Mouse (Mus musculus) embryonic facial prominence, embryonic 10.5 days (tissue): ENCODE measurements around the gene Vmn1r193. TPM values are rescaled to one million over a fixed set of nuclear protein-coding genes. Genes with fewer than 3 reads are reported as not detected.
"Not testable (repeated sequence)": the region's sequence is repeated elsewhere in the genome, so short reads cannot be mapped to it uniquely, and the experiment has no call there.

Source experiments
- DNase-seq: peaks from one replicate; pipeline ENCODE4 v3.0.0-alpha.2; 2017; ENCODE audit warnings: low spot score
- H3K27ac ChIP-seq: fragments of 300-500 bp; sonication (generic); replicated peaks from 2 replicates; pipeline ENCODE4 v1.5.1; 2016; ENCODE audit warnings: mild to moderate bottlenecking
- H3K27me3 ChIP-seq: fragments of 300-500 bp; sonication (generic); replicated peaks from 2 replicates; pipeline ENCODE4 v1.6.1; 2016; ENCODE audit warnings: low read depth, mild to moderate bottlenecking; ENCODE audit not compliant: poor library complexity, severe bottlenecking
- H3K36me3 ChIP-seq: fragments of 300-500 bp; sonication (generic); replicated peaks from 2 replicates; pipeline ENCODE4 v1.6.1; 2016; ENCODE audit warnings: mild to moderate bottlenecking, moderate library complexity
- H3K4me1 ChIP-seq: fragments of 300-500 bp; sonication (generic); 2 replicates; pipeline ENCODE4 v1.6.1; 2016
- H3K4me3 ChIP-seq: fragments of 300-500 bp; sonication (generic); 2 replicates; pipeline ENCODE4 v1.5.1; 2016; ENCODE audit warnings: mild to moderate bottlenecking, moderate library complexity
- H3K9me3 ChIP-seq: fragments of 300-500 bp; sonication (generic); 2 replicates; pipeline ENCODE4 v1.6.1; 2016; ENCODE audit warnings: mild to moderate bottlenecking
- WGBS: fragments of 180-500 bp; shearing (Covaris S2); methylation state at CpG from one replicate; pipeline ENCODE4 v1.1.7; 2016; 5-methylcytosine and 5-hydroxymethylcytosine counted together
- microRNA-seq: library from miRNA; unstranded; fragments of <30 nt; microRNA quantifications from one replicate; pipeline ENCODE4, GENCODE M21; 2017
- polyA plus RNA-seq: library from polyadenylated mRNA; unstranded; fragments of >200 nt; fragmentation: Nextera tagmentation; extraction: Ambion mirVana; gene quantifications from 2 replicates; pipeline ENCODE4 v1.2.1, GENCODE M21; 2016

Vmn1r193 gene
- not detected in 2 replicates for polyA plus RNA-seq

DNA sequence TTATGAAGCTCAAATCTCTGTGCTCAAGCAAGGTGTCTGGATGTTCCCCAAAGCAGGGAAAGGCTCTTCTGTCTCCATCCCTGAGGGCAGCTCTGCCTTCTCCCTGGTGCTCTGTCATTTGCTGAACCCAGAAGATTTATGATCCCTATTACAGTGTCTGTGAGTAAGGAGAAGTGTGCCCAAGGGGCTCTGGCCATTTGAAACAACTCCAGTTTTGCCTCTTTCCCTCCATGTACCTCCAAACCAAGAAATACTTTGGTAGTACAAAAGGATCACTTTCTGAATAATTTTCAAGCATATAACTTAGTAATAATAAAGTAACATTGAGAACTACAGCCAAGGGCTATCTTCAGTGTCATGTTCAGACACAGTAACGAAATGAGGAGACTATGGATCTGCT, at the start of gene Vmn1r193:
TSS of gene Vmn1r193 (minus strand) at position 101 of the 400 bp plus-strand sequence.
- not testable (repeated sequence) for H3K4me3 ChIP-seq, H3K27me3 ChIP-seq, DNase-seq, H3K4me1 ChIP-seq, H3K27ac ChIP-seq, H3K36me3 ChIP-seq, H3K9me3 ChIP-seq
- 86% methylated on average over 1 of the region's 1 CpGs for WGBS

GRCm38 (mm10) chr13:22271721-22272120, 48.8 kb upstream of the Vmn1r193 start:
- Histone ChIP-seq H3K9me3 (no peaks in the 10 kb centered on the region), H3K27me3 (no peaks in the 10 kb centered on the region), H3K4me3 (no peak overlapping the region), H3K27ac (no peak overlapping the region), H3K4me1 (no peaks in the 10 kb centered on the region), H3K36me3 (no peaks in the 10 kb centered on the region)
- 54% methylated on average over 2 of the region's 2 CpGs for WGBS
- DNase-seq = no peak

DNA sequence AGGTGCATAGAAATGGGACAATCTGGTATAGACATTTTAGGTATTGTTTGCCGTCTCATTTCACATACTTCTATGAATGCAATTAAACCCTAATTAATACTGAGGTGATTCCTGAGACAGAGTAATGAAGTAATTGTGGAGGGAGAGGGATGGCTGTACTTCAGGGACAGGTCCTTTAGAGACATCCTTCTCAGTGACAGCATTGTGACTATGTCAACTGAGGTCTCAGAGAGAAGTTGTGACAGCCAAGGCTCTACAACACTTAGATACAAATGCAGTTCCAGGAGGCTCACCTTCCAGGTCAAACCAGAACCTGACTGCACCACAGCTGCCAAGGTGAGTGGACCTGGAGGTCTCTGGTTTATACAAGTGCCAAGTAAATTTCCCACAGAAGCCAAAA, 47.3 kb upstream of the Vmn1r193 start, which contains the start of gene Vmn1r195:
TSS of gene Vmn1r195 (plus strand) at position 301 of the 400 bp plus-strand sequence.
- H3K36me3 ChIP-seq, H3K9me3 ChIP-seq, DNase-seq, H3K27me3 ChIP-seq, H3K27ac ChIP-seq, H3K4me3 ChIP-seq, H3K4me1 ChIP-seq: not testable (repeated sequence)
- WGBS = 96% methylated on average over 1 of the region's 1 CpGs

DNA sequence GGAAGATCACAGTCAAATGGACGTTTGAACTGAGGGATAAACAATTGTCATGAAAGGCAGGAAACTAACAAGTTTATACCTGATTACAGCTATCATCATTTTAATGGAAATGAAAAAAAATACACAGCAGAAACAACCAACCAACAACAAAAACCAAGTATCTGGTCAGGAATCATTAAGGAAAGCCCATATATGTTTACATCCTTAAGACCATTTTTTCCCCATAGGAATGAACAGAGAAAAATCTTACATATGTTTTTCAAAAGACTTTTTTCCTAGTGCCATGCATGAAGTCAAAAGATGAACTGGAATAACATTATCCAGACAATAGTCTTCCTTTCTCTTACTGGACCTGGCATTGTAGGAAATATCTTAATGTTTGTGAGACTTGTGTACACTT, 21.0 kb upstream of the Vmn1r193 start, which contains the start of gene Vmn1r194:
TSS of gene Vmn1r194 (plus strand) at position 301 of the 400 bp plus-strand sequence.
- 58% methylated on average over 1 of the region's 1 CpGs for WGBS
- Histone ChIP-seq H3K9me3 (no peaks in the 10 kb centered on the region), H3K27me3 (no peaks in the 10 kb centered on the region), H3K4me1 (no peaks in the 10 kb centered on the region), H3K4me3 (no peak within 1 kb of the TSS), H3K36me3 (no peaks in the 10 kb centered on the region), H3K27ac (no peak within 1 kb of the TSS)
- DNase-seq = no peak

DNA sequence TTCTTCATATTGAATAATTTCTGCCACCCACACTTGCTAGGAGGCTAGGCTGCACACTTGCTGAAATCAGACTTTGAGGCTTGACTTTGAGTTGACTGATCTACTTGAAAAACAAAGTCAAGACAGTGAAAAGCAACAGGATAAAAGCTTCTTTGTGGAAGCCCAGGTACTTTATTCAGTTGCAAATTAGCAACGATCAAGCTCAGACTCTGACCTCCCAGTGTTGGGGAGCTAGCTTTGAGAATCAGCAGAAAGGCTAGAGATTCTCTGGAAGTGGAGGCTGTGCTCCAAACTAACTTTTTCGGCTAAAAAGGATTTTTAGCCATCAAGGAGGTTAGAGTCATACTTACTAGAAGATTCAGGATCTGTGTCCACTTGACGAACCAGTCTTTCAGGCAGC, 30.2 kb downstream of the Vmn1r193 start:
- DNase-seq, H3K4me3 ChIP-seq: not testable (repeated sequence)
- 74% methylated on average over 3 of the region's 3 CpGs for WGBS

GRCm38 (mm10) chr13:22191041-22191440, 31.9 kb downstream of the Vmn1r193 start, which contains the start of gene Vmn1r192:
TSS of gene Vmn1r192 (minus strand) at chr13:22191141.
- no peak for DNase-seq
- Histone ChIP-seq H3K27ac (no peak within 1 kb of the TSS), H3K9me3 (no peaks in the 10 kb centered on the region), H3K36me3 (no peaks in the 10 kb centered on the region), H3K27me3 (no peaks in the 10 kb centered on the region), H3K4me1 (no peaks in the 10 kb centered on the region), H3K4me3 (no peak within 1 kb of the TSS)

More for the DNA sequence above, 30.2 kb downstream of the Vmn1r193 start:
- not testable (repeated sequence) for H3K36me3 ChIP-seq, H3K4me1 ChIP-seq, H3K9me3 ChIP-seq, H3K27me3 ChIP-seq, H3K27ac ChIP-seq

DNA sequence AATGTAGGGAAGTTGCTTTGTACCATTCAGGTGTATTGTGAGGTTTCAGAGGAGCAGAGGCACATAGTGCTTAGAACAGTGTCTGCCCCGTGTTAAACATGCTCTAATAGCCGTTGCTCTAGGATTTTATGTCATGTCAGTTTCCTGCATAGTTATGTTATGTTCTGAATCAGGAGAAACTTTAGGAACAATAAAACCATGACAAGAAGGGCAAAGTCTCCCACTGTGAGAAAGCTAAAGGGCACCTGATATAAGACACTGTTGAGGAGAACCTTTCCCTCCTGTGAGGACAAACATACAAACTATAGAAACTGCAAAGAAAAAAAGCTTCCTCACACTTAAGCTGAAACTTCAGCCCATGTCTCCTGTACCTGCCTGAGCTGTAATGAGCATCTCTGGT, 32.6 kb downstream of the Vmn1r193 start:
- Histone ChIP-seq H3K4me1 (no peaks in the 10 kb centered on the region), H3K27me3 (no peaks in the 10 kb centered on the region), H3K9me3 (no peaks in the 10 kb centered on the region), H3K27ac (no peak overlapping the region), H3K4me3 (no peak overlapping the region), H3K36me3 (no peaks in the 10 kb centered on the region)
- DNase-seq = no peak
- 88% methylated on average over 2 of the region's 2 CpGs for WGBS

- Histone ChIP-seq H3K27ac (no peak overlapping the region), H3K4me1 (no peaks in the 10 kb centered on the region), H3K4me3 (no peak overlapping the region), H3K9me3 (no peaks in the 10 kb centered on the region), H3K36me3 (no peaks in the 10 kb centered on the region), H3K27me3 (no peaks in the 10 kb centered on the region)
- WGBS = 92% methylated on average over 2 of the region's 2 CpGs
- DNase-seq = no peak
Measured at GRCm38 (mm10) chr13:22189313-22189712, 33.6 kb downstream of the Vmn1r193 start.

- no peak within 1 kb of the TSS for H3K27ac ChIP-seq
- H3K9me3 ChIP-seq = no peaks in the 10 kb centered on the region
- H3K27me3 ChIP-seq = no peaks in the 10 kb centered on the region
- no peak for DNase-seq
- H3K4me1 ChIP-seq = no peaks in the 10 kb centered on the region
- H3K4me3 ChIP-seq = no peak within 1 kb of the TSS
- no peaks in the 10 kb centered on the region for H3K36me3 ChIP-seq
- WGBS = 63% methylated on average over 1 of the region's 1 CpGs
Measured at GRCm38 (mm10) chr13:22183869-22184268, 39.1 kb downstream of the Vmn1r193 start, which contains the start of gene Vmn1r191. TSS of gene Vmn1r191 (minus strand) at chr13:22183969.

- H3K9me3 ChIP-seq = peaks cover 7% of the 10 kb centered on the region
- H3K4me3 ChIP-seq = no peak overlapping the region
- no peaks in the 10 kb centered on the region for H3K4me1 ChIP-seq
- no peaks in the 10 kb centered on the region for H3K27me3 ChIP-seq
- no peaks in the 10 kb centered on the region for H3K36me3 ChIP-seq
- no peak overlapping the region for H3K27ac ChIP-seq
- no peak for DNase-seq
- WGBS = 93% methylated on average over 15 of the region's 15 CpGs
Measured at GRCm38 (mm10) chr13:22168416-22168815, 54.5 kb downstream of the Vmn1r193 start.

Small RNA genes lying within 50 kb of the gene (microRNA-seq; reads per million reads assigned to microRNA genes)
- gene Gm23282 (not detected), gene Gm25084 (not detected)

Other genes with a start within 250 kb of the Vmn1r193 start
- gene Pom121l2, start 242.0 kb downstream of the Vmn1r193 start, polyA plus RNA-seq = 0.06 TPM in 1 of 2 replicates, not detected in the other
- gene Prss16, start 213.4 kb downstream of the Vmn1r193 start, polyA plus RNA-seq = 0.13 and 0.54 TPM in 2 replicates
- 8.0 and 8.8 TPM in 2 replicates for gene Hist1h2ah, start 187.6 kb downstream of the Vmn1r193 start, polyA plus RNA-seq
- 8.5 and 10.0 TPM in 2 replicates for gene Hist1h2bk, start 187.3 kb downstream of the Vmn1r193 start, polyA plus RNA-seq
- 37.1 and 38.7 TPM in 2 replicates for gene Hist1h4i, start 181.8 kb downstream of the Vmn1r193 start, polyA plus RNA-seq
- 75.8 and 77.8 TPM in 2 replicates for gene Hist1h2ag, start 180.2 kb downstream of the Vmn1r193 start, polyA plus RNA-seq
- 12.4 and 15.1 TPM in 2 replicates for gene Hist1h2bj, start 179.9 kb downstream of the Vmn1r193 start, polyA plus RNA-seq
- gene Vmn1r188, start 138.7 kb downstream of the Vmn1r193 start, polyA plus RNA-seq = not detected in 2 replicates
- gene Vmn1r189, start 117.3 kb downstream of the Vmn1r193 start, polyA plus RNA-seq = not detected in 2 replicates
- not detected in 2 replicates for gene Vmn1r191, start 39.2 kb downstream of the Vmn1r193 start, polyA plus RNA-seq
- gene Vmn1r192, start 32.0 kb downstream of the Vmn1r193 start, polyA plus RNA-seq = not detected in 2 replicates
- not detected in 2 replicates for gene Vmn1r194, start 21.1 kb upstream of the Vmn1r193 start, polyA plus RNA-seq
- gene Vmn1r195, start 47.4 kb upstream of the Vmn1r193 start, polyA plus RNA-seq = not detected in 2 replicates
- gene Vmn1r196, start 66.8 kb upstream of the Vmn1r193 start, polyA plus RNA-seq = not detected in 2 replicates
- not detected in 2 replicates for gene Vmn1r197, start 101.4 kb upstream of the Vmn1r193 start, polyA plus RNA-seq
- gene Vmn1r198, start 127.2 kb upstream of the Vmn1r193 start, polyA plus RNA-seq = not detected in 2 replicates
- not detected in 2 replicates for gene Vmn1r199, start 156.7 kb upstream of the Vmn1r193 start, polyA plus RNA-seq
- not detected in 2 replicates for gene Vmn1r200, start 167.2 kb upstream of the Vmn1r193 start, polyA plus RNA-seq
- gene Vmn1r201, start 248.8 kb upstream of the Vmn1r193 start, polyA plus RNA-seq = not detected in 2 replicates